Comparison of ENCODE assay signal across 8 mouse cellular contexts in the genomic region with DNA sequence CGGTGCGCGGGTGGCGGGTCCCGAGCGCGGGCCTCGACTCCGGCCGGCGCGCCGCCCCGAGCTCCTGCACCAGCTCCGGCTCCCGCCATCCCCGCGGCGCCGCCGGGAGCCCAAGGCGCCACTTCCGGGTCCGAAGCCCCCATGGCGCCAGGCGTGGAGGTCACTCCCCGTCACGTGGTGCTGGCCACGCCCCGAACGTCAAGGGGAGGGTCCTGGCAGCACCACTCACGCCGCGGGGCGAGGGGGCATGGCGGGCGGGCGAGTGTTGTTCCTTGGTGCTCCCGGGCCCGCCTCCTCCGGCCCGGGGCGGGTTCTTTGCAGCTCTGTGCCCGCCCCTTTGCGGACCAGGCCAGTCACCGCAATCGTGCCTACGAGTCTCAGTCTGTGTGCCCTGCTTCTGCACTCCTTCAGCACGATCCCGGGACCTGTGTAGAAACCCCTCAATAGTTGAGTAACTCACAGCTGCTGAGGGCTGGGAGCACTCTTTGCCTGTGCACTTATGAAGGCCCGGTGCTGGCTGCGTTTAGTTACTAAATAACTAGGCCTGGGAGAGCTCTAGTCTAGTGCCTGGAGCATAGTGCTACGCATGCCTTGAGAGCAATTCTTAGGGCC. TPM values are rescaled to one million over a fixed set of nuclear protein-coding genes. Genes with fewer than 3 reads are reported as not detected.
DNase-seq lines count a peak whose midpoint lies in the region; ATAC-seq and TF ChIP-seq lines count a peak whose summit lies in the region.

Gene Mtch1 (minus strand): TSS at position 290 of the 612 bp plus-strand sequence.

- H3K4me3 ChIP-seq in hindbrain, embryonic 10.5 days, result peak within 1 kb of the TSS; percentile 99
- H3K4me3 ChIP-seq in lung, postnatal 0 days (ENCODE audit: low read depth, low read length), result peak within 1 kb of the TSS; percentile 94

- ATAC-seq in frontal cortex, adult (ENCODE audit: low TSS enrichment), result peak; percentile 83
- ATAC-seq in lung, postnatal 0 days, result peak; percentile 96

- peak within 1 kb of the TSS; percentile 88 for H3K9ac ChIP-seq in lung, postnatal 0 days (replicated peaks; ENCODE audit: low read depth)

- no peaks in the 10 kb centered on the region for H3K9me3 ChIP-seq in hindbrain, embryonic 10.5 days
- H3K9me3 ChIP-seq in lung, postnatal 0 days (ENCODE audit: low read length), result no peaks in the 10 kb centered on the region

- no peak for TF ChIP-seq EP300 in lung, postnatal 0 days (IDR thresholded peaks at IDR 0.05)

- peaks cover 35% of the 10 kb centered on the region for H3K4me1 ChIP-seq in hindbrain, embryonic 10.5 days (replicated peaks)
- peaks cover 8% of the 10 kb centered on the region for H3K4me1 ChIP-seq in lung, postnatal 0 days (ENCODE audit: insufficient read depth, low read depth, low read length)

- H3K36me3 ChIP-seq in hindbrain, embryonic 10.5 days, result peaks cover 28% of the 10 kb centered on the region
- H3K36me3 ChIP-seq in lung, postnatal 0 days (ENCODE audit: insufficient read depth, low read length), result peaks cover 4% of the 10 kb centered on the region; the same call in 1 of the 2 replicates

- no peak for TF ChIP-seq CTCF in lung, postnatal 0 days (IDR thresholded peaks at IDR 0.05)

- DNase-seq in MEL-GATA-1-ER (ENCODE audit: extremely low read depth, low read depth), result peak; percentile 80
- DNase-seq in cerebellum, adult 8-10 months, result peak; percentile 97
- DNase-seq in hindbrain, embryonic 10.5 days (ENCODE audit: low spot score), result peak; percentile 99
- DNase-seq in layer of hippocampus, adult 9-11 months, result peak; percentile 98
- peak; percentile 99 for DNase-seq in lung, postnatal 0 days (ENCODE audit: low spot score)
- DNase-seq in ovary, postnatal 14 days (ENCODE audit: low spot score), result peak; percentile 98
- DNase-seq in thymus, postnatal 14 days, result peak; percentile 100

- peak within 1 kb of the TSS; percentile 96 for H3K27ac ChIP-seq in hindbrain, embryonic 10.5 days
- H3K27ac ChIP-seq in lung, postnatal 0 days (ENCODE audit: low read length), result peak within 1 kb of the TSS; percentile 96

- no peaks in the 10 kb centered on the region for H3K27me3 ChIP-seq in hindbrain, embryonic 10.5 days (ENCODE audit: insufficient read depth, poor library complexity, severe bottlenecking)
- no peaks in the 10 kb centered on the region for H3K27me3 ChIP-seq in lung, postnatal 0 days (replicated peaks; ENCODE audit: insufficient read depth, low read length)

- under 1% methylated on average over 53 of the region's 53 CpGs for WGBS in hindbrain, embryonic 10.5 days
- WGBS in lung, postnatal 0 days, result under 1% methylated on average over 26 of the region's 53 CpGs

- H3K4me2 ChIP-seq in lung, postnatal 0 days (replicated peaks; ENCODE audit: low read depth, low read length), result peak within 1 kb of the TSS; percentile 76

RNA-seq across cellular contexts. Expression of gene Mtch1, which starts in this region (rescaled TPM):
- polyA plus RNA-seq in hindbrain, embryonic 10.5 days (2016; fragmentation: Nextera tagmentation; extraction: Ambion mirVana), result 338 and 391 TPM in 2 replicates
- 342 and 350 TPM in 2 replicates for polyA plus RNA-seq in lung, postnatal 0 days (2015; fragmentation: Nextera tagmentation; extraction: Ambion mirVana)

Comparison
In these comparisons a context has a peak if more than half of its experiments do, and no peak if none do; other contexts are left out.
1. Peak in every context shown above with its lines: DNase-seq, ATAC-seq, H3K4me3 ChIP-seq and H3K27ac ChIP-seq.